Mouse (Mus musculus) liver, adult 2 months (tissue): ENCODE data around the gene Camk2d. TPM values are rescaled to one million over a fixed set of nuclear protein-coding genes. Genes with fewer than 3 reads are reported as not detected.
A peak's percentile ranks its signal among the peaks of the same experiment; 100 is the strongest.

Experiments
- DNase-seq: peaks from one replicate; pipeline ENCODE4 v3.0.0-alpha.2; 2011; ENCODE audit warnings: low read depth, low spot score; ENCODE audit errors: extremely low read depth
- H3K27ac ChIP-seq: fragments of 200-500 bp; replicated peaks from 2 replicates; pipeline ENCODE4 v1.5.1; 2012; ENCODE audit warnings: low read depth, mild to moderate bottlenecking, control low read depth, inconsistent platforms, low read length; ENCODE audit not compliant: insufficient read depth
- H3K27me3 ChIP-seq: fragments of 200-500 bp; 2 replicates; pipeline ENCODE4 v1.6.1; 2012; ENCODE audit warnings: mild to moderate bottlenecking, moderate library complexity, low read length, inconsistent platforms; ENCODE audit not compliant: control insufficient read depth, insufficient read depth
- H3K36me3 ChIP-seq: fragments of 200-500 bp; 2 replicates; pipeline ENCODE4 v1.6.1; 2012; ENCODE audit warnings: low read length, inconsistent platforms; ENCODE audit not compliant: control insufficient read depth, insufficient read depth
- H3K4me1 ChIP-seq: fragments of 200-500 bp; 2 replicates; pipeline ENCODE4 v1.6.1; 2011; ENCODE audit warnings: low read length; ENCODE audit not compliant: control insufficient read depth, insufficient read depth
- H3K4me3 ChIP-seq: fragments of 200-500 bp; 2 replicates; pipeline ENCODE4 v1.5.1; 2011; ENCODE audit warnings: low read depth, mild to moderate bottlenecking, control low read depth, low read length, moderate library complexity; ENCODE audit not compliant: insufficient read depth
- H3K79me2 ChIP-seq: fragments of 200-500 bp; 2 replicates; pipeline ENCODE4 v1.6.1; 2012; ENCODE audit warnings: inconsistent platforms, mild to moderate bottlenecking, low read length, moderate library complexity; ENCODE audit not compliant: control insufficient read depth, insufficient read depth
- H3K9ac ChIP-seq: fragments of 200-500 bp; 2 replicates; pipeline ENCODE4 v1.6.1; 2012; ENCODE audit warnings: low read depth, mild to moderate bottlenecking, control low read depth, inconsistent platforms, low read length
- CTCF ChIP-seq: fragments of 200-500 bp; IDR thresholded peaks from 2 replicates; pipeline ENCODE4 v1.5.1; 2011; ENCODE audit warnings: low read depth, low read length, control low read depth
- POLR2A ChIP-seq: fragments of 200-500 bp; IDR thresholded peaks from 2 replicates; pipeline ENCODE4 v1.6.1; 2011; ENCODE audit warnings: low read length, control low read depth; ENCODE audit not compliant: insufficient read depth; ENCODE audit errors: extremely low read depth
- WGBS: fragments of 180-500 bp; shearing (Covaris S2); methylation state at CpG from one replicate; pipeline ENCODE4 v1.1.7; 2018; 5-methylcytosine and 5-hydroxymethylcytosine counted together
- polyA plus RNA-seq: library from polyadenylated mRNA; depleted of rRNA; stranded (reverse); fragments of >200 nt; gene quantifications from 2 replicates; pipeline ENCODE4 v1.2.3, GENCODE M21; 2012
- total RNA-seq: library from RNA; depleted of rRNA; stranded (reverse); fragments of >200 nt; gene quantifications from 2 replicates; pipeline ENCODE4 v1.2.3, GENCODE M21; 2014

Gene Camk2d
- total and polyA plus RNA-seq, 2 experiments, result 5.9 to 9.4 TPM

GRCm38 (mm10) chr3:126668692-126669091 lies 72.6 kb downstream of the Camk2d start:
- 49% methylated on average over 10 of the region's 10 CpGs for WGBS
- peak overlapping the region; percentile 17; the same call in 1 of the 2 replicates for H3K27ac ChIP-seq
- no peak overlapping the region for H3K9ac ChIP-seq
- peaks cover 11% of the 10 kb centered on the region for H3K4me1 ChIP-seq
- H3K4me3 ChIP-seq, result no peak overlapping the region
- TF ChIP-seq CTCF (peak; percentile 12; the same call in 1 of the 2 replicates), POLR2A (no peak)
- no peaks in the 10 kb centered on the region for H3K27me3 ChIP-seq
- DNase-seq, result peak; percentile 44
- no peaks in the 10 kb centered on the region for H3K36me3 ChIP-seq
- no peaks in the 10 kb centered on the region for H3K79me2 ChIP-seq

- no peak for TF ChIP-seq CTCF
- TF ChIP-seq POLR2A, result no peak
- H3K27me3 ChIP-seq, result no peaks in the 10 kb centered on the region
- no peak for DNase-seq
- H3K27ac ChIP-seq, result no peak overlapping the region
- no peaks in the 10 kb centered on the region for H3K36me3 ChIP-seq
- H3K9ac ChIP-seq, result no peak overlapping the region
- H3K4me3 ChIP-seq, result no peak overlapping the region
- 88% methylated on average over 3 of the region's 3 CpGs for WGBS
- H3K4me1 ChIP-seq, result peaks cover 11% of the 10 kb centered on the region
- H3K79me2 ChIP-seq, result no peaks in the 10 kb centered on the region
These were observed 74.3 kb downstream of the Camk2d start for GRCm38 (mm10) chr3:126670413-126670812.

- Histone ChIP-seq H3K27ac (no peak overlapping the region), H3K9ac (no peak overlapping the region), H3K79me2 (no peaks in the 10 kb centered on the region), H3K4me1 (peaks cover 11% of the 10 kb centered on the region), H3K27me3 (no peaks in the 10 kb centered on the region), H3K4me3 (no peak overlapping the region), H3K36me3 (no peaks in the 10 kb centered on the region)
- DNase-seq, result no peak
- no peak for TF ChIP-seq POLR2A
- TF ChIP-seq CTCF, result no peak
- WGBS, result 89% methylated on average over 6 of the region's 6 CpGs
These were observed 75.2 kb downstream of the Camk2d start for GRCm38 (mm10) chr3:126671292-126671691.

- H3K36me3 ChIP-seq, result no peaks in the 10 kb centered on the region
- DNase-seq, result no peak
- no peaks in the 10 kb centered on the region for H3K4me1 ChIP-seq
- H3K79me2 ChIP-seq, result no peaks in the 10 kb centered on the region; the same call in 1 of the 2 replicates
- no peak overlapping the region for H3K27ac ChIP-seq
- no peaks in the 10 kb centered on the region for H3K27me3 ChIP-seq
- H3K4me3 ChIP-seq, result no peak overlapping the region
- WGBS, result 84% methylated on average over 5 of the region's 5 CpGs
- no peak for TF ChIP-seq POLR2A
- TF ChIP-seq CTCF, result no peak
- no peak overlapping the region for H3K9ac ChIP-seq
These were observed 84.9 kb downstream of the Camk2d start for GRCm38 (mm10) chr3:126681051-126681450.

- Histone ChIP-seq H3K79me2 (no peaks in the 10 kb centered on the region; the same call in 1 of the 2 replicates), H3K4me3 (no peak overlapping the region), H3K27me3 (no peaks in the 10 kb centered on the region), H3K4me1 (no peaks in the 10 kb centered on the region), H3K36me3 (no peaks in the 10 kb centered on the region), H3K27ac (no peak overlapping the region), H3K9ac (no peak overlapping the region)
- TF ChIP-seq POLR2A (no peak), CTCF (no peak)
- 91% methylated on average over 4 of the region's 4 CpGs for WGBS
- no peak for DNase-seq
These were observed 85.9 kb downstream of the Camk2d start for GRCm38 (mm10) chr3:126681996-126682395.

- Histone ChIP-seq H3K27me3 (no peaks in the 10 kb centered on the region), H3K27ac (no peak overlapping the region), H3K36me3 (no peaks in the 10 kb centered on the region), H3K79me2 (no peaks in the 10 kb centered on the region), H3K9ac (no peak overlapping the region), H3K4me3 (no peak overlapping the region), H3K4me1 (no peaks in the 10 kb centered on the region)
- TF ChIP-seq CTCF (no peak), POLR2A (no peak)
- 80% methylated on average over 6 of the region's 6 CpGs for WGBS
- no peak for DNase-seq
These were observed 89.3 kb downstream of the Camk2d start for GRCm38 (mm10) chr3:126685363-126685762.
